Mouse (Mus musculus) midbrain, embryonic 11.5 days (tissue): ENCODE data around the gene Scg5. TPM values are rescaled to one million over a fixed set of nuclear protein-coding genes. Genes with fewer than 3 reads are reported as not detected.

Experiments
- ATAC-seq: fragments of 200-750 bp; cut with Nextera tagmentation; 2 replicates; pipeline ENCODE4 v1.8.0; 2017; ENCODE audit warnings: moderate TSS enrichment, moderate library complexity; ENCODE audit not compliant: low FRiP score
- DNase-seq: peaks from one replicate; pipeline ENCODE4 v3.0.0; 2015; ENCODE audit warnings: low spot score; ENCODE audit errors: missing footprints
- H3K27ac ChIP-seq: fragments of 300-500 bp; sonication (generic); 2 replicates; pipeline ENCODE4 v1.5.1; 2014; ENCODE audit warnings: low read depth, low read length
- H3K27me3 ChIP-seq: fragments of 300-500 bp; sonication (generic); 2 replicates; pipeline ENCODE4 v1.6.1; 2014; ENCODE audit warnings: mild to moderate bottlenecking, low read length, moderate library complexity, mixed read lengths; ENCODE audit not compliant: control insufficient read depth, insufficient read depth
- H3K36me3 ChIP-seq: fragments of 300-500 bp; sonication (generic); 2 replicates; pipeline ENCODE4 v1.6.1; 2014; ENCODE audit warnings: mild to moderate bottlenecking, low read length, moderate library complexity, mixed read lengths; ENCODE audit not compliant: control insufficient read depth, insufficient read depth
- H3K4me1 ChIP-seq: fragments of 300-500 bp; sonication (generic); 2 replicates; pipeline ENCODE4 v1.6.1; 2014; ENCODE audit warnings: low read length; ENCODE audit not compliant: control insufficient read depth, insufficient read depth
- H3K4me2 ChIP-seq: fragments of 300-500 bp; sonication (generic); 2 replicates; pipeline ENCODE4 v1.6.1; 2014; ENCODE audit warnings: mild to moderate bottlenecking, moderate library complexity
- H3K4me3 ChIP-seq: fragments of 300-500 bp; sonication (generic); 2 replicates; pipeline ENCODE4 v1.5.1; 2014; ENCODE audit warnings: low read depth, low read length
- H3K9ac ChIP-seq: fragments of 300-500 bp; sonication (generic); 2 replicates; pipeline ENCODE4 v1.6.1; 2014; ENCODE audit warnings: low read length
- H3K9me3 ChIP-seq: fragments of 300-500 bp; sonication (generic); 2 replicates; pipeline ENCODE4 v1.6.1; 2016; ENCODE audit warnings: low read length; ENCODE audit not compliant: control insufficient read depth
- WGBS: fragments of 180-500 bp; shearing (Covaris S2); extraction: QIAGEN DNeasy Blood & Tissue Kit; methylation state at CpG from one replicate; pipeline ENCODE4 v1.1.7; 2014; 5-methylcytosine and 5-hydroxymethylcytosine counted together
- polyA plus RNA-seq: library from polyadenylated mRNA; unstranded; fragments of >200 nt; fragmentation: Nextera tagmentation; extraction: Ambion mirVana; gene quantifications from 2 replicates; pipeline ENCODE4 v1.2.1, GENCODE M21; 2014

Gene Scg5
- polyA plus RNA-seq, 1 experiment from 2014 or later, result 56.3 TPM

- Histone ChIP-seq H3K4me3 (no peak overlapping the region), H3K9me3 (no peaks in the 10 kb centered on the region), H3K36me3 (no peaks in the 10 kb centered on the region), H3K4me1 (no peaks in the 10 kb centered on the region), H3K4me2 (no peak overlapping the region), H3K27me3 (no peaks in the 10 kb centered on the region), H3K27ac (no peak overlapping the region), H3K9ac (no peak overlapping the region)
- 85% methylated on average over 3 of the region's 3 CpGs for WGBS
- no peak for DNase-seq
- ATAC-seq, result no peak
Measured at GRCm38 (mm10) chr2:113728581-113728980, 100.3 kb downstream of the Scg5 start.

Other genes starting within 250 kb of the Scg5 start
- 0.10 and 0.18 TPM in 2 replicates for gene Grem1, start 70.5 kb downstream of the Scg5 start, polyA plus RNA-seq
- 6.6 and 7.5 TPM in 2 replicates for gene Arhgap11a, start 19.5 kb upstream of the Scg5 start, polyA plus RNA-seq
- 0.82 and 1.1 TPM in 2 replicates for gene Gjd2, start 184.5 kb upstream of the Scg5 start, polyA plus RNA-seq
- gene Actc1, start 224.4 kb upstream of the Scg5 start, polyA plus RNA-seq, result 1.6 and 2.0 TPM in 2 replicates